Mouse (Mus musculus) left cerebral cortex, adult 6 months (tissue): ENCODE data around the gene Clec4f. TPM values are rescaled to one million over a fixed set of nuclear protein-coding genes. Genes with fewer than 3 reads are reported as not detected.

ENCODE experiments used
- long read RNA-seq, 2 experiments: library from polyadenylated mRNA; unstranded; transcript quantifications; one replicate each; pipeline ENCODE4 v2.0.0; 2019 to 2020
- polyA plus RNA-seq: library from polyadenylated mRNA; unstranded; fragments of <200 nt; fragmentation: Nextera tagmentation; gene quantifications from 2 replicates; pipeline ENCODE4 v1.2.3, GENCODE M21; 2021

The Clec4f gene
- polyA plus RNA-seq: not detected in 2 replicates
- long read RNA-seq, experiment 1: 0 reads
- long read RNA-seq, experiment 2: 0 reads

GRCm38 (mm10) chr6:83656087-83656486, at the start of gene Clec4f:
Clec4f (minus strand) TSS chr6:83656187.

GRCm38 (mm10) chr6:83677757-83678156, 21.8 kb upstream of the Clec4f start, which contains the start of gene Cd207:
Cd207 (minus strand) TSS chr6:83677857.

Other genes starting within 250 kb of the Clec4f start
- 5.7 and 10.3 TPM in 2 replicates for gene Tet3, start 197.1 kb downstream of the Clec4f start, polyA plus RNA-seq
- gene Dguok, start 149.2 kb downstream of the Clec4f start, polyA plus RNA-seq: 51.5 and 52.4 TPM in 2 replicates
- gene Actg2, start 119.9 kb downstream of the Clec4f start, polyA plus RNA-seq: 0.16 TPM in 1 of 2 replicates, not detected in the other
- 33.7 and 35.5 TPM in 2 replicates for gene Stambp, start 83.5 kb downstream of the Clec4f start, polyA plus RNA-seq
- gene Cd207, start 21.7 kb upstream of the Clec4f start, polyA plus RNA-seq: not detected in 2 replicates
- not detected in 2 replicates for gene Vax2, start 55.1 kb upstream of the Clec4f start, polyA plus RNA-seq
- gene Atp6v1b1, start 86.8 kb upstream of the Clec4f start, polyA plus RNA-seq: not detected in 2 replicates
- not detected in 2 replicates for gene Ankrd53, start 106.5 kb upstream of the Clec4f start, polyA plus RNA-seq
- gene Tex261, start 119.6 kb upstream of the Clec4f start, polyA plus RNA-seq: 54.2 and 59.3 TPM in 2 replicates
- 81.0 and 103 TPM in 2 replicates for gene Nagk, start 138.8 kb upstream of the Clec4f start, polyA plus RNA-seq
- gene Paip2b, start 175.6 kb upstream of the Clec4f start, polyA plus RNA-seq: 14.1 and 15.3 TPM in 2 replicates
- 25.1 and 30.1 TPM in 2 replicates for gene Zfp638, start 210.9 kb upstream of the Clec4f start, polyA plus RNA-seq